In genomic region chr10:60827901-60828670, GRCm38 (mm10) we compare ENCODE assay signal across 9 mouse cellular contexts. TPM values are rescaled to one million over a fixed set of nuclear protein-coding genes. Genes with fewer than 3 reads are reported as not detected.
A peak's percentile ranks its signal among the peaks of the same experiment; 100 is the strongest.
DNase-seq lines count a peak whose midpoint lies in the region; ATAC-seq and TF ChIP-seq lines count a peak whose summit lies in the region.
"Had no signal": no experiment of that assay in that cellular context is flagged by ENCODE, and none has a peak within 500 bp of the region (broad histone marks: within the 10 kb centered on the region; RNA-seq: fewer than 3 reads in every experiment).

No protein-coding gene starts in this region.

- no peak for ATAC-seq in kidney, embryonic 15.5 days (replicated peaks; ENCODE audit: low FRiP score)
- no peak for ATAC-seq in forebrain, embryonic 14.5 days
- no peak for ATAC-seq in midbrain, embryonic 12.5 days (ENCODE audit: low FRiP score, low read depth)
- ATAC-seq: inflammation-experienced regulatory T-cells, adult 6 months had no signal

- H3K36me3 ChIP-seq in kidney, embryonic 15.5 days: no peaks in the 10 kb centered on the region
- H3K36me3 ChIP-seq in forebrain, embryonic 14.5 days (ENCODE audit: control insufficient read depth, insufficient read depth, low read length): no peaks in the 10 kb centered on the region
- no peaks in the 10 kb centered on the region for H3K36me3 ChIP-seq in midbrain, embryonic 12.5 days

- no peak overlapping the region for H3K9ac ChIP-seq in kidney, embryonic 15.5 days
- no peak overlapping the region for H3K9ac ChIP-seq in forebrain, embryonic 14.5 days (ENCODE audit: low read length)
- no peak overlapping the region for H3K9ac ChIP-seq in midbrain, embryonic 12.5 days (replicated peaks)

- peaks cover 87% of the 10 kb centered on the region for H3K4me1 ChIP-seq in kidney, embryonic 15.5 days
- peaks cover 30% of the 10 kb centered on the region for H3K4me1 ChIP-seq in cerebellum, adult 2 months (ENCODE audit: control insufficient read depth, insufficient read depth, low read length)
- H3K4me1 ChIP-seq in forebrain, embryonic 14.5 days (ENCODE audit: control insufficient read depth, insufficient read depth, low read length): peaks cover 24% of the 10 kb centered on the region
- H3K4me1 ChIP-seq in midbrain, embryonic 12.5 days: peaks cover 36% of the 10 kb centered on the region

- H3K27me3 ChIP-seq in kidney, embryonic 15.5 days: peaks cover 49% of the 10 kb centered on the region
- H3K27me3 ChIP-seq in cerebellum, adult 2 months (ENCODE audit: control insufficient read depth, insufficient read depth, low read length): no peaks in the 10 kb centered on the region
- H3K27me3 ChIP-seq in forebrain, embryonic 14.5 days (replicated peaks; ENCODE audit: control insufficient read depth, insufficient read depth, low read length): peaks cover 36% of the 10 kb centered on the region
- peaks cover 98% of the 10 kb centered on the region for H3K27me3 ChIP-seq in midbrain, embryonic 12.5 days

- DNase-seq in kidney, postnatal 36 days: no peak
- peak in 1 of 2 experiments; percentile 33 for DNase-seq in cerebellum, adult 2 months
- DNase-seq in forebrain, embryonic 14.5 days (ENCODE audit: low spot score): no peak
- no peak for DNase-seq in spleen, postnatal 10 days (ENCODE audit: low spot score in 2 of 2)
- DNase-seq in thymus, postnatal 0 days (ENCODE audit: low spot score): no peak
- no peak for DNase-seq in frontal cortex, postnatal 14 days (ENCODE audit: low spot score in 2 of 2)

- 0 out of 2 replicates have a peak overlapping the region, but pooled peaks have one; percentile 84 for H3K27ac ChIP-seq in kidney, embryonic 15.5 days
- H3K27ac ChIP-seq in cerebellum, adult 2 months (ENCODE audit: insufficient read depth, low read length): peak overlapping the region; percentile 95
- no peak overlapping the region for H3K27ac ChIP-seq in forebrain, embryonic 14.5 days (ENCODE audit: low read depth, low read length)
- H3K27ac ChIP-seq in midbrain, embryonic 12.5 days (replicated peaks): no peak overlapping the region

- TF ChIP-seq CTCF in cerebellum, adult 2 months (IDR thresholded peaks at IDR 0.05; ENCODE audit: borderline replicate concordance, insufficient read depth, low read depth, low read length): no peak

- peak overlapping the region; percentile 94 for H3K4me2 ChIP-seq in kidney, embryonic 15.5 days
- H3K4me2 ChIP-seq in forebrain, embryonic 14.5 days (ENCODE audit: low read length): peak overlapping the region; percentile 86
- H3K4me2 ChIP-seq in midbrain, embryonic 12.5 days (replicated peaks): peak overlapping the region; percentile 95

- H3K9me3 ChIP-seq in kidney, embryonic 15.5 days (replicated peaks): no peaks in the 10 kb centered on the region
- no peaks in the 10 kb centered on the region for H3K9me3 ChIP-seq in forebrain, embryonic 14.5 days (replicated peaks; ENCODE audit: control insufficient read depth, low read length)
- no peaks in the 10 kb centered on the region for H3K9me3 ChIP-seq in midbrain, embryonic 12.5 days

- 35% methylated on average over 17 of the region's 17 CpGs for WGBS in kidney, embryonic 15.5 days
- 18% methylated on average over 17 of the region's 17 CpGs for WGBS in cerebellum, adult 2 months
- WGBS in forebrain, embryonic 14.5 days: 41% methylated on average over 17 of the region's 17 CpGs
- WGBS in midbrain, embryonic 12.5 days: 46% methylated on average over 17 of the region's 17 CpGs

- H3K4me3 ChIP-seq in kidney, embryonic 15.5 days (replicated peaks): peak overlapping the region; percentile 76
- peak overlapping the region; percentile 96 for H3K4me3 ChIP-seq in cerebellum, adult 2 months (replicated peaks; ENCODE audit: insufficient read depth, low read depth, low read length)
- H3K4me3 ChIP-seq in forebrain, embryonic 14.5 days (ENCODE audit: low read depth, low read length): no peak overlapping the region
- H3K4me3 ChIP-seq in midbrain, embryonic 12.5 days: peak overlapping the region; percentile 65

- TF ChIP-seq POLR2A in cerebellum, adult 2 months (IDR thresholded peaks at IDR 0.05; ENCODE audit: borderline replicate concordance, insufficient read depth, low read length): no peak

RNA-seq across cellular contexts. Expression of gene Unc5b, which starts 3.3 kb away (rescaled TPM):
- polyA plus RNA-seq in kidney, embryonic 15.5 days (2015; fragmentation: Nextera tagmentation; extraction: Ambion mirVana): 9.2 and 10.0 TPM in 2 replicates
- 44.4 and 44.8 TPM in 2 replicates for polyA plus RNA-seq in cerebellum, adult 2 months (2012; rRNA removed)
- 2.1 and 2.3 TPM in 2 replicates for polyA plus RNA-seq in forebrain, embryonic 14.5 days (2014; fragmentation: Nextera tagmentation; extraction: Ambion mirVana)
- 4.9 and 5.6 TPM in 2 replicates for polyA plus RNA-seq in midbrain, embryonic 12.5 days (2016; fragmentation: Nextera tagmentation; extraction: Ambion mirVana)
- 0.68 and 0.70 TPM in 2 replicates for polyA plus RNA-seq in thymus, postnatal 0 days (2015; fragmentation: Nextera tagmentation; extraction: Ambion mirVana)

Comparison
In these comparisons a context has a peak if more than half of its experiments do, and no peak if none do; other contexts are left out.
1. H3K27ac ChIP-seq: peak in kidney, embryonic 15.5 days (single experiment) and cerebellum, adult 2 months (single experiment); none in forebrain, embryonic 14.5 days (single experiment) and midbrain, embryonic 12.5 days (single experiment).
2. Peak in every context shown above with its lines, with median percentiles within 50 percentile points of each other: H3K4me2 ChIP-seq.